In the genomic region with DNA sequence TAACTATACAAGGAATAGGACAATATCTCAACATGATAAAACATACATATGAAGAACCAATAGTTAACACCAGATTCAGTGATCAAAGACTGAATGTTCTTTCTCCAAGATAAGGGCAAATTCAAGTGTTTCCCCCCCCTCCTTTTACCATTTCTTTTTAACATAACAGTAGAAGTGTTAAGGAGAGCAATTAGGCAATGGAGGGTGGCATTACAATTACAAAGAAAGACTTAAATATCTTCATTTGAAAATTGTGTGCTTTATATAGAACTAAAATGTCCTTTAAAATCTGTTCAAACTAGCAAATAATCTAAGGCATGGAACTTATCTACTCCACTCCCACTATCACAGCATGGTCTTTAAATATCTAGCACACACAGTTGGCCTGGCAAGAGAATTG, we compare ENCODE assay signal across 21 mouse cellular contexts.
A peak's percentile ranks its signal among the peaks of the same experiment; 100 is the strongest.
DNase-seq lines count a peak whose midpoint lies in the region; TF ChIP-seq lines count a peak whose summit lies in the region.
"Had no signal": no experiment of that assay in that cellular context is flagged by ENCODE, and none has a peak within 500 bp of the region (broad histone marks: within the 10 kb centered on the region; RNA-seq: fewer than 3 reads in every experiment).

No protein-coding gene starts in this region.

- DNase-seq in ES-CJ7 (ENCODE audit: low read depth, low spot score) (peak; percentile 55), ES-E14 (ENCODE audit: low read depth, low spot score) (peak; percentile 13), ZHBTc4 (ENCODE audit: low read depth, low spot score) (peak; percentile 36)
- no peak for DNase-seq in thymus, postnatal 4 days
- DNase-seq in thymus, postnatal 36 days: no peak
- DNase-seq in heart, adult 2 months: no peak
- DNase-seq: adrenal gland, adult 2 months; adrenal gland, adult 8-10 months; adrenal gland, postnatal 10 days; adrenal gland, postnatal 14 days; adrenal gland, postnatal 25 days; adrenal gland, postnatal 36 days; B cell, adult 2 months; cerebellum, adult 11 months; cerebellum, adult 11-12 months; cerebellum, adult 18-20 months; cerebellum, adult 2 months; cerebellum, adult 8-10 months; cerebellum, adult 9-10 months had no signal

- in situ Hi-C loops in ES-E14 (cut with MboI; ENCODE audit: low sequenced_read_pairs in 2 of 2, unreplicated experiment in 2 of 2): no loop called here

- H3K9me3 ChIP-seq in ES-E14 (ENCODE audit: control insufficient read depth, insufficient read depth, low read depth, low read length): no peaks in the 10 kb centered on the region
- H3K9me3 ChIP-seq: G1E had no signal

- no peak overlapping the region for H3K9ac ChIP-seq in ES-E14 (ENCODE audit: insufficient read depth, low read depth, low read length, poor library complexity, severe bottlenecking)
- no peak overlapping the region for H3K9ac ChIP-seq in heart, adult 2 months (ENCODE audit: low read depth, low read length)

- H3K4me1 ChIP-seq in ES-E14 (ENCODE audit: control insufficient read depth in 2 of 2, insufficient read depth in 2 of 2, low read length in 2 of 2, poor library complexity in 1 of 2): no peaks in the 10 kb centered on the region
- H3K4me1 ChIP-seq in heart, adult 2 months (ENCODE audit: control insufficient read depth, insufficient read depth, low read length): no peaks in the 10 kb centered on the region

- TF ChIP-seq POLR2A in heart, adult 2 months (IDR thresholded peaks at IDR 0.05; ENCODE audit: insufficient read depth, low read depth, low read length): no peak

- no peaks in the 10 kb centered on the region for H3K79me2 ChIP-seq in heart, adult 2 months (replicated peaks; ENCODE audit: control insufficient read depth, insufficient read depth, low read length)

- H3K27me3 ChIP-seq in heart, adult 2 months (ENCODE audit: control insufficient read depth, insufficient read depth, low read length): no peaks in the 10 kb centered on the region
- H3K27me3 ChIP-seq: CH12.LX had no signal

- intact Hi-C loops in heart, adult 2 months (cut with DNase I): no loop called here

- no peak overlapping the region for H3K4me3 ChIP-seq in ES-E14 (ENCODE audit: insufficient read depth in 1 of 2, low read depth in 1 of 2, low read length in 2 of 2, poor library complexity in 1 of 2, severe bottlenecking in 1 of 2)
- no peak overlapping the region for H3K4me3 ChIP-seq in heart, adult 2 months

- no peak for TF ChIP-seq CTCF in heart, adult 2 months (IDR thresholded peaks at IDR 0.05)

- no peak for TF ChIP-seq EP300 in heart, adult 2 months (IDR thresholded peaks at IDR 0.05; ENCODE audit: insufficient read depth, low read depth, low read length)

- H3K36me3 ChIP-seq in ES-E14 (ENCODE audit: control insufficient read depth, insufficient read depth, low read length, poor library complexity, severe bottlenecking): no peaks in the 10 kb centered on the region
- no peaks in the 10 kb centered on the region for H3K36me3 ChIP-seq in heart, adult 2 months (ENCODE audit: control insufficient read depth, insufficient read depth, low read length)
- H3K36me3 ChIP-seq: G1E had no signal

- no peak overlapping the region for H3K27ac ChIP-seq in ES-E14 (ENCODE audit: insufficient read depth, low read depth, low read length, poor library complexity, severe bottlenecking)
- no peak overlapping the region for H3K27ac ChIP-seq in heart, adult 2 months

TF ChIP-seq in ES-E14, 5 proteins besides CTCF, POLR2A, EP300 and RAD21:
- no peak for TF ChIP-seq MAFK (IDR thresholded peaks at IDR 0.05; ENCODE audit: insufficient read depth, low read depth, low read length)
- no peak for TF ChIP-seq CHD2 (IDR thresholded peaks at IDR 0.05; ENCODE audit: low read depth, low read length)
- no peak for TF ChIP-seq ZC3H11A (IDR thresholded peaks at IDR 0.05; ENCODE audit: borderline replicate concordance, low read depth, low read length)

Comparison
In these comparisons a context has a peak if more than half of its experiments do, and no peak if none do; other contexts are left out.
1. DNase-seq: peak in ES-CJ7 (single experiment), ES-E14 (single experiment) and ZHBTc4 (single experiment); none in thymus, postnatal 4 days (single experiment), thymus, postnatal 36 days (0 of 2) and heart, adult 2 months (0 of 2).